Mouse (Mus musculus) heart, postnatal 10 days (tissue): Measurements from ENCODE around the gene Rap1gap2. TPM values are rescaled to one million over a fixed set of nuclear protein-coding genes. Genes with fewer than 3 reads are reported as not detected.

Experiments
- DNase-seq, 2 experiments: peaks; one replicate each; pipeline ENCODE4 v3.0.0; 2021
- intact Hi-C: fragments of 180-260 bp; cut with DNase I; formaldehyde crosslinking; loops from one replicate; pipeline ENCODE4 v1.15.1; 2025
- total RNA-seq, 2 experiments: library from RNA; stranded (reverse); gene quantifications; 2 replicates each; pipeline ENCODE4 v1.2.3; 2021

Rap1gap2 gene
- total RNA-seq, 2 experiments from 2014 or later = 62.1 to 64.6 TPM

GRCm38 (mm10) chr11:74479715-74480289 lies 130.9 kb downstream of the Rap1gap2 start:
- intact Hi-C loops = no loop called here
- no peak for DNase-seq

DNA sequence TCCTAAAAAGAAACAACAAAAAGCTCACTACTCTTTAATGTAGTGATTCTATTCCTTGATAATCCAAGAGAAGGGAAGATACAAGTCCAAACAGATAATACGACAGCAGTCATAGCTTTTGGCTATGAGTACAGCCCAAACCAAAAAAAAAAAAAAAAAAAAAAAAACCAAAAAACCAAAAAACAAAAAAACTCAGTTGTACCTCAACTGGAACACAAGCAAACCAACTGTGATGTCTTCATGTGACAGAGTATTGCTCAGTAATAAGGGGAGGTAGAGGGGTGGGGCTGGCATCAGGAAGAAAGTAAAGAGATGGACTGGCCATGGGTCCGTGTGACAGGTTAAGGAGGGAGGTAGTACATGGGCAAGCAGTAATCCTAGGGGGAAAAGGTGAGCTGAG lies 131.8 kb downstream of the Rap1gap2 start:
- DNase-seq = no peak
- intact Hi-C loops = no loop called here

DNA sequence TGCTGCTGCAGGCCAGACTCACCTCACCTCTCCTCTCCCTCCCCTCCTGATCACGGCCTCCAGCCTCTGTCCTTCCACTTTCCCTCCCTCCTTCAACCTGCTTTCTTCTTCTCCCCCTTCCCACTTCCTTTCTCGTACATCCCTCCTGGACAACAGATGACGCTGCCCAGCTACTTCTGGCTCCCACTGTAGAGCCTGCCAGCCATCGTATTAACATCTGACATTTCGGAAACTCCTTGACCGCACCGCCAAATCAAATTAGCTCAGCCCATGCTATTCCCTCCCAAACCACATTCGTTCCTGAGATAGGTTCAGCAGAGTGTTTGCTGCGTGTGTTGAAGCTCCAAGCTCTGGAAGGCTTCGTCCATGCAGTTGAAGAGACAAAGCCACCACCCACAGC lies 138.0 kb downstream of the Rap1gap2 start:
- intact Hi-C loops = no loop called here
- no peak for DNase-seq

DNA sequence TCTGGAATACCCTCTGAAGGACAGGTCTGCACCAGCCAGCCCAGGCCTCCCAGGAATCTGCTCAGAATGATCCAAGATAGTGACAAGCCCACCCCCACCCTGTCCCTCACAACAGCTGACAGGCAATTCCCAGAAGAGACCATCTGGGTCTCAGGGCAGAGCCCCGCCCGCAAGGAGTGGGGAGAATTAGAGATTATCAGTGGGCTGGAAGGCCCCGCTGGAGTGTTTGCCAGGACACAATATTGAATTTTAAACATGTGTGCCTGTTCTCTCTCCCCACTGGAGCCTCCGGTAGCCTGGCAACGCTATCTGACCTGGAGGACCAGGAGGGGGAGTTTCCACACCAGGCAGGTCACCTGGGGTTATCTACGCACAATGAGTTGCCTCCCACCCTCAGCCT lies 142.5 kb downstream of the Rap1gap2 start:
- intact Hi-C loops = loop anchor here (5.0 kb wide), 1 partner anchor 66 kb away; no protein-coding TSS in a partner anchor
- DNase-seq = peak; percentile 58 to 62

DNA sequence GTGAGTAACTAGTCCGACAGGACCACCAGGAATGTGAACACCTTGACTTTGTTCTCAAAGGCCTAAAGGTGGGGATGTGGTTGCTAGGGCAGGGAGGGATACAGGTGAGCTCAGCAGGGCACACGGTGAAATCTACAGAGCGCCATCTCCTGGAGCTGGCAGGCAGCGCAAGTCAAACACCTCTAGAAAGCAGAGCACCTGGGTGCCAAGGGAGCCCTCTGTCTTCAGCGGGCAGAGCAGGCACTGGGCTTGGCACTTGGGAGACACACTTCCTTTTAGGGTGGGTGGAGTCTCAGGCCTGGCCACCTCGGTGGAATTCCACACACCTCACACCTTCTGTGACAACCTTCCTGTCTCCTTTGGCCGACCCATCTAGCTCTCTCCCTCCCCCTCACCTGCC lies 145.0 kb downstream of the Rap1gap2 start:
- intact Hi-C loops = loop anchor here (5.0 kb wide), 1 partner anchor 63 kb away; no protein-coding TSS in a partner anchor

GRCm38 (mm10) chr11:74464181-74464977 lies 146.3 kb downstream of the Rap1gap2 start:
- no peak for DNase-seq
- intact Hi-C loops = no loop called here

More for the DNA sequence above, 145.0 kb downstream of the Rap1gap2 start:
- DNase-seq = peak in 1 of 2 experiments; percentile 57

- intact Hi-C loops = no loop called here
- no peak for DNase-seq
Measured at GRCm38 (mm10) chr11:74462651-74463050, 148.1 kb downstream of the Rap1gap2 start.

DNA sequence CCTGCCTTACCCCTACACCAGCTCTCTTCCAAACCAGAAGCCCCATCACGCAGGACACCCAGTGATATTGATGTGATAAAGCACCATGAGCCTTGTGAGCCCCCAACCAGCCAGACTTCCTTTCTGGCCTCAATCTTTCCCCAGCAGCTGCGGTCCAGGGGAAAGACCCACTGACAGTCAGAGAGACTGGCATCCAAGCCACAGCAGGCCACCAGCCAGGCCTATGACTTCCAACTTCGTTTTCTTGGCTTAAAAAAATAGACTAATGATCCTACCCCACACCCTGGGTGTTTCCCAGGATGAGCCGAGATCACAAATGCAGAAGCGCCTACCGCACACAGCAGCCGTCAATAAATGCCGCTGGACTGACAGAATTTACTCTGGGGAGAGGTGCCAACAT lies 151.1 kb downstream of the Rap1gap2 start:
- no peak for DNase-seq
- intact Hi-C loops = no loop called here

GRCm38 (mm10) chr11:74458400-74458799 lies 152.3 kb downstream of the Rap1gap2 start:
- peak; percentile 38 to 48 for DNase-seq

GRCm38 (mm10) chr11:74457194-74457593 lies 153.5 kb downstream of the Rap1gap2 start:
- intact Hi-C loops = no loop called here

More at GRCm38 (mm10) chr11:74458400-74458799, 152.3 kb downstream of the Rap1gap2 start:
- intact Hi-C loops = no loop called here

GRCm38 (mm10) chr11:74448556-74448955 lies 162.2 kb downstream of the Rap1gap2 start:
- DNase-seq = peak; percentile 65 to 71
- intact Hi-C loops = no loop called here

More at GRCm38 (mm10) chr11:74457194-74457593, 153.5 kb downstream of the Rap1gap2 start:
- DNase-seq = no peak

DNA sequence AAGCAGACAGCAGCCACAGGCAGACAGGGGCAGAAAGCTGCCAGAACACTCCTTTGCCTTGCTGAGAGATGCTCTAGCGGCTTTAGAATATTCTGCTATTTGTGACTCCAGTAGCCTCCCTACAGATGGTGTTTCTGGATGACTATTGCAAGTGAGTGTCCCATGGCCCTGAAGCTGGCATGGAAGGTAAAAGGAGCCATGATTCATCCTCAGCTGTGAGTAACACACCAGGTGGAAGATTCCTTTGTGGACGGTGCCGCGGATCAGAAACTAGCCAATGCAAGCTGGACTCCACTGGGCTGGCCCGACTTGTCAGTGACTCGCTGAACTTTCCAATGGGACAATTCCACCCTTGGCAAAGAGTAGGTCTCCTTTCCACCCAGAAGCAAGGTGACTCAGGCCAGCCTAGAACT lies 162.7 kb downstream of the Rap1gap2 start:
- intact Hi-C loops = no loop called here

DNA sequence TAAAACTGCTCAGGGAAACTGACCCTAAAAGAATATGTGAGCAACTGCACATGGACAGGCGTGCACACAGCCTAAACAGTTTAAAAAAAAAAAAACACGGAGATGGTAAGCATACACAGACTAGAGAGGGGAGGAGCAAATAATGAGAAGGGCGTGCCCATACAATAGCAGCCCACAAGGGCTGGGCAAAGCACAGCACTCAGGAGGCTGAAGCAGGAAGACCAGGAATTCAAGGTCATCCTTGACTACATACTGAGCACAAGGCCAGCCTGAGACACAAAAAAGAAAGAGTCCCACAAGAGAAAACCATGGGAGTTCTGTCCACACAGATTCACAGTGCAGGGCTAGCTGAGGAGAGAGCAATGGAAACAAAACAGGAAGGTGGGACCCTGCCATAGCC lies 165.1 kb downstream of the Rap1gap2 start:
- intact Hi-C loops = no loop called here
- no peak for DNase-seq

More for the DNA sequence above, 162.7 kb downstream of the Rap1gap2 start:
- no peak for DNase-seq

GRCm38 (mm10) chr11:74443924-74444256 lies 166.8 kb downstream of the Rap1gap2 start:
- intact Hi-C loops = no loop called here

GRCm38 (mm10) chr11:74443147-74443923 lies 167.4 kb downstream of the Rap1gap2 start:
- intact Hi-C loops = no loop called here
- no peak for DNase-seq

More at GRCm38 (mm10) chr11:74443924-74444256, 166.8 kb downstream of the Rap1gap2 start:
- DNase-seq = no peak

DNA sequence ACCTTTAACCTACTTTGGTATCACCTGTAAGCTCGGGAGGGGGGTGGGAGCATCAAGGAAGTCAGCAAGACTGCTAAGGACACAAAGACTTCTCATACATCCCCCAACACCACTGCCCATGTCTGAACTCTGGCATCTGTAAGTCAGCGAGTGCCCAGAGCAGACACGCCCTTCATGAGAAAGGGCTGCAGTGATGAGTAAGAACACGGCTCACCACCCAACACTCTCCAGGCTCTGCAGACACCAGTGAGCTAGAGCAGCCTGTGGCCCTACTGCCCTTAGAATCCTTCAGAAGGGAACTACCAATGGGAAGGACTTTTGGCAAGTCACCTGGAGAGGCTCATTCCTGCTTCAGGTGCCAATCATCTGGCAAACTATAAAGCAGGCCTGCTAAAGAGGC lies 168.3 kb downstream of the Rap1gap2 start:
- intact Hi-C loops = no loop called here
- no peak for DNase-seq

GRCm38 (mm10) chr11:74440112-74440511 lies 170.6 kb downstream of the Rap1gap2 start:
- DNase-seq = no peak
- intact Hi-C loops = no loop called here

DNA sequence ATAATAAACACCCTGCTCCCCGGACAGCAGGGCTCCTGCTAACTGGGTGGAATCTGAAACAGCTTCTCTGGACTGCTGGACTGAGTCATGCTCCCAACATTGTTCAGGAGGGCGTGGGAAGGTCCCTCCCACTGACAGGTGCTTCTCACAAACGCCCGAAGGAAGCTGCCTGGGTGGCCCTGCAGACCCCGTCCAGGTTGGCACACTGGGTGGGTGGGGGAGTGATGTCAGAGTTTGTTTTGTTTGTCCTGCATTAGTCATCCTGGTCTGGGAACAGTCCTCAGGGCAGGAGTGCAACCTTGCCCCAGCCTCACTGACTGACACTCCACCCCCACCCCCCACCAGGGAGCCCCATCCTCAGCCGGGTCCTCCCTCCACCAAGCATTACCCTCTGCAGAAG lies 171.5 kb downstream of the Rap1gap2 start:
- intact Hi-C loops = no loop called here
- DNase-seq = no peak

DNA sequence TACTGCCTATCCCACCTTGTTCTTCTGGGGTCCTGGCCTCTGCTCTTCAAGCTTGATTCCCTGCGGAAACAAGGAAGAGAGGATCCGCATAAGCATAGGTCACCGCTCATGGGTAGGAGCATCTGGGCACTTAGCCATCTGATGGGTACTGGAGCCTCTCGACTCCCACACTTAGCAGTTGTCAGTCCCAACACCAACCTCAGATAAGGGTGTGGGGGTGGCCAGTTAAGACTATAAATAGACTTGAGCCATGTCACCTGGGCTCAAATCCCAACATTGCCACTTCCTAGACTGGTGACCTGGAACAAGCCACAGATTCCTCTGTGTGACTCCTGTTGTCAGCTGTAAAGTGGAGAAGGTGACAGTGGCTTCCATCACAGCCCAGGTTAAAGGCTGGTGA lies 172.5 kb downstream of the Rap1gap2 start:
- DNase-seq = peak; percentile 77 to 84

GRCm38 (mm10) chr11:74435366-74435765 lies 175.3 kb downstream of the Rap1gap2 start:
- DNase-seq = peak; percentile 58 to 63

More for the DNA sequence above, 172.5 kb downstream of the Rap1gap2 start:
- intact Hi-C loops = no loop called here

DNA sequence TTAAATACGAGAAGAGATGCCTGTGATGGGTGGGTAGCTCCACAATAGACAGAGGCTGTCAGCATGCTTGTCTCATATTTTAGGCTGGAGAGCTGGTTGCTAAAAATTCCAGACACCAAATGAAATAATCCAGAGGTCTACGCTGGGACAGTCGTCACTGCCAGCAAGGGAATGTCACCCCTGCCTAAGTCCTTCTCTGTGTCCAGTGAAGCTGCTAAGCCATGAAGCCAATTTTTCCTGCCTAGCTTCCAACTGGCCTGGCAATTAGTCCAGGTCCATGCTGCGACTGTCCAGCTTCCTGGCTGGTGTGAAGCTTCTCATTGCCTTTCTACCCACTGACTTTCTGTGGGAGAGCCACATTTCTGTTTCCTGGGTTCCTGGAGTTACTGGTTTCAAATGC lies 177.7 kb downstream of the Rap1gap2 start:
- intact Hi-C loops = no loop called here
- peak; percentile 67 for DNase-seq

More at GRCm38 (mm10) chr11:74435366-74435765, 175.3 kb downstream of the Rap1gap2 start:
- intact Hi-C loops = no loop called here
